Mouse (Mus musculus) G1E (cell line): ENCODE results near the gene Exd1.

Experiments used
- CTCF ChIP-seq: IDR thresholded peaks from 2 replicates; pipeline ENCODE4 v1.5.1; 2012; ENCODE audit warnings: low read depth, low read length, inconsistent platforms, mixed read lengths
- GATA1 ChIP-seq: IDR thresholded peaks from 2 replicates; pipeline ENCODE4 v1.6.1; 2012; ENCODE audit warnings: borderline replicate concordance, low read length, inconsistent platforms, mixed read lengths
- GATA2 ChIP-seq: IDR thresholded peaks from 2 replicates; pipeline ENCODE4 v1.6.1; 2012; ENCODE audit warnings: low read depth, low read length, inconsistent platforms, borderline replicate concordance
- POLR2AphosphoS5 ChIP-seq: IDR thresholded peaks from 2 replicates; pipeline ENCODE4 v1.6.1; 2012; ENCODE audit warnings: low read depth, low read length, inconsistent platforms; ENCODE audit not compliant: insufficient replicate concordance
- TAL1 ChIP-seq: conservative IDR thresholded peaks from 2 replicates; pipeline ENCODE4 v1.6.1; 2012; ENCODE audit warnings: low read depth, low read length, inconsistent platforms, mixed read lengths

DNA sequence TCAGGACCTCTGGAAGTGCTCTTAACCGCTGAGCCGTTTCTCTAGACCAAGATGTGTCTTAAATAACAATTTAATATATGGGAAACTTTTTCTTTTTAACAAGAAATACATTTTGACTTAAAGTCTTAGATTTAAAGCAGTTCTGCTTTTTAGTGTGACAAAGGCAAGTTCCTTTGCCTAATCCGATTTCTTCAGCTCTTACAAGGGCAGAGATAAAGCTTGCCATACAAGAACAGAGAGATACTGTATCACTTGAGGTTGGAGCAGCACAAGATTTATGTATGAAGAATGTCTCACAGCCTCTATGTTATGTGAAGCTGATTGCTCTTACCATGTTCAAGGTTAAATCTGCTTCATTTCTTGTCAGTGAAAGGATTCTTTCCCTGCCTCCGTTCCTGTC is 17.9 kb upstream of the Exd1 start:
- TF ChIP-seq CTCF (no peak), POLR2AphosphoS5 (no peak), GATA1 (no peak), TAL1 (no peak), GATA2 (no peak)
